Mouse (Mus musculus): Measurements from ENCODE around the gene Rfx8. TPM values are rescaled to one million over a fixed set of nuclear protein-coding genes. Genes with fewer than 3 reads are reported as not detected.

The Rfx8 gene
- total and polyA plus RNA-seq, 2 experiments from 2014 or later, result 0.10 to 0.39 TPM

DNA sequence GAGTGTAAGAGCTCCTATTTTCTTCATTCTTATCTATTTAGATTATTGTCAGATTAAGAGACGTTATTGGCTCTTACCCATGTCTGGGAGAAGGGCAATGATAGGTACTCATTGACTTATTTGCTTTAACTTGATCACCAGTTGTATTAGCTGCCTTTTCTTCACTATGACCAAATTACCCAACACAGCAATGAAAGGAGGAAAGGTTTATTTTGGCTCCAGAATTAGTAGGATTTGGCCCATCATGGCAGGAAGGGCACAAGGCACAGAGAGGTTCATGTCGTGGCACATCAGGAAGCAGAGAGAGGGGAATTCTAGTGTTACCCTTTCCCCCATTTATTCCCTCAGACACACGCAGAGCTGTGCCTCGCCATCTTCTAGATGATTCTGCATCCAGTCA lies 67.8 kb downstream of the Rfx8 start:
- Histone ChIP-seq H3K27ac (no peak overlapping the region), H3K4me2 (ENCODE audit: low read depth, low read length) (no peak overlapping the region)
- TF ChIP-seq CTCF (IDR thresholded peaks at IDR 0.05; ENCODE audit: low read depth), result no peak

DNA sequence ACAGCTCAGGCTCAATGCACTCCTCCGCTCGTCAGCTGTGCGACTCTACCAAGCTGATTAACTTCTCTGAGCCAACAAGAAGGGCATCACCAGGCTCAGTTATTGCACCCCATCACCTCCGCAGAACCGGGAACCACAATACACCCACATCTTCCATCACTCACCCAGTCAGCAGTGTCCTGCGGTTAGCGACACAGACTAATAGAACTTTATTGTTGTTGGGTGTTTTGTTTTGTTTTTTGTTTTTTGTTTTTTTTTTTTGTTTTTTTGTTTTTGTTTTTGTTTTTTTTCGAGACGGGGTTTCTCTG lies 69.6 kb downstream of the Rfx8 start, which contains the start of gene Creg2:
Gene Creg2 (minus strand): TSS at position 234 of the 308 bp plus-strand sequence.
- DNase-seq (ENCODE audit: low spot score), result no peak
- Histone ChIP-seq H3K36me3 (ENCODE audit: insufficient read depth, low read length) (no peaks in the 10 kb centered on the region), H3K27me3 (ENCODE audit: insufficient read depth, low read length) (no peaks in the 10 kb centered on the region), H3K9ac (replicated peaks; ENCODE audit: low read length) (peak within 1 kb of the TSS; percentile 62), H3K9me3 (ENCODE audit: low read length) (no peaks in the 10 kb centered on the region), H3K4me2 (ENCODE audit: low read depth, low read length) (peak within 1 kb of the TSS; percentile 98), H3K4me3 (ENCODE audit: low read length) (peak within 1 kb of the TSS; percentile 67), H3K27ac (peak within 1 kb of the TSS; percentile 79), H3K4me1 (ENCODE audit: insufficient read depth, low read length) (peaks cover 6% of the 10 kb centered on the region)
- no peak for TF ChIP-seq CTCF (IDR thresholded peaks at IDR 0.05; ENCODE audit: low read depth)
- ATAC-seq, result no peak; the same call in 1 of the 2 replicates
- WGBS, result 33% methylated on average over 9 of the region's 9 CpGs

More for the DNA sequence above, 67.8 kb downstream of the Rfx8 start:
- no peaks in the 10 kb centered on the region for H3K27me3 ChIP-seq (ENCODE audit: insufficient read depth, low read length)
- no peak for DNase-seq (ENCODE audit: low spot score)
- H3K4me3 ChIP-seq (ENCODE audit: low read length), result no peak overlapping the region
- H3K9ac ChIP-seq (replicated peaks; ENCODE audit: low read length), result no peak overlapping the region
- 84% methylated on average over 4 of the region's 4 CpGs for WGBS
- peaks cover 3% of the 10 kb centered on the region; the same call in 1 of the 2 replicates for H3K4me1 ChIP-seq (ENCODE audit: insufficient read depth, low read length)
- no peaks in the 10 kb centered on the region for H3K36me3 ChIP-seq (ENCODE audit: insufficient read depth, low read length)
- ATAC-seq, result no peak
- H3K9me3 ChIP-seq (ENCODE audit: low read length), result no peaks in the 10 kb centered on the region

DNA sequence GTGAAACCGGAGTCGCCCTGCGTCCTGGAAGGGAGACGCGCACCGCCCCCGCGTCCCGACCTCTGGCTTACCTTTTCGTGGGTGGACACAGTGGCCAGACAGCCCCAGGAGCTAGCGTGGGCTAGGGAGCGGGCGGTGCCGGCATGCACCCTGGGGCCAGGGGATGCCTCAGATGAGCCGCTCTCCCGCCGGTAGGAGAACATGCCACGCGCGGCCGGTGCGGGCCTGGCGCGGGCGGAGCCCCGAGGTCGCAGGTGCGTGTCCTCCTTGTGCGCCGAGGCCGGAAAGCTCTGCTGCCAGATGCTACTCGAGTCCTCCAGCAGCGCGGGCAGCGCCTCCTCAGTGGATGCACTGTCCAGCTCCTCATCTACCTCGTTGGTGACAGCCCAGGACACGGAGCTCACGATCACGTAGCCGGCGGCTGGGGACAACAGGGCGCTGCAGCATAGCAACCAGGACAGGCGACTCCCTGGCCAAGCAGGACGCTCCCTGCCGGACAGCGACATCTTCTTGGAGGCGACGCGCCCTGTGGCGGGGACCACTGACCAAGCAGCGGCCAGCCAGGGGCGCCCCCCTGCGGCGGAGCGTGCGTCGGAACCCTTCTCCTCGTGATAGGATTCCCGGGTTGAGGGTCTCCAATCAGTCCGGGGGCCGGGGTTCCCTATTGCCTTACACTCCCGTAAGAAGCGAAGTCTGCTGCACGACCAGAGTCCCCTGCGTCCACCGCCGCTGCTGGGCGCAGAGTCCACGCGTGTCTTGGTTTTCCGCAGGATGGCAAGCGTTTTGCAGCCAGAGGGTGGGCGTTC lies 70.2 kb downstream of the Rfx8 start:
- peak; percentile 86 for DNase-seq (ENCODE audit: low spot score)
- peak; percentile 78 for TF ChIP-seq CTCF (IDR thresholded peaks at IDR 0.05; ENCODE audit: low read depth)
- WGBS, result under 1% methylated on average over 73 of the region's 73 CpGs

DNA sequence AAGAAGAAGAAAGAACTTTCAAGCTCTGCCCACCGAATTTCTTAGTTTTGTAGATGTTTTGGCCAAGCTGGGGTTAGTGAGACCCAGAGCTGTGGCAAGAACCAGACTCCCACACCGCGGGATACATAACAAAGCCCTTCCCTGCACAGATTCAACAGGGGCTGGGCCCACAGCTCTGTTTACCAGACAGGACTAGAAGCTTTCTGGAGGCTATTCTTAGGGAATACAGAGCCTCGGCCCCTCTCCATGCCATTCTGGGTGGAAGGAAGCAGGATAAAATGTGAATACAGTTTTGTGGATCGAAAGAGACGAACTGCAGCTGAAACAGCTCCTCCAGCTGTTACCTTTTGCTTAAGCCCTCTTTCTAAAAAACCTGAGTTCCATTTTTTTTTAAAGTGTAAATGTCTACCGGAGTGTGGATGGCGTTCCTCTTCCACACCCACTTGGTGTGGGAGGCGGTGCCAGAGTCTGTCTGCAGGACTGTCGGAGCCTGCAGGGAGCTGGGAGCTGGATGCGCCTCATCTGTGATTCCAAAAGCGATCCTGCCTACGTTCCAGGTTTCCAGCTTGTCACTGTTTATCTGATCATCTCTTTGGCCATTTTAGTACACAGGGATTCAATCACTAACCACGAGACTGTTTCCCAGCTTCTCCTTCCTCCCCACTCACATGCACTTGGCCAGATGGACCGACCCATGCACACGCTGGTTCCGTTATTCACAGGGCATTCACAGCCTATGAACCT lies 70.9 kb downstream of the Rfx8 start:
- no peak for TF ChIP-seq CTCF (IDR thresholded peaks at IDR 0.05; ENCODE audit: low read depth)
- H3K36me3 ChIP-seq (ENCODE audit: insufficient read depth, low read length), result no peaks in the 10 kb centered on the region
- H3K27ac ChIP-seq, result peak overlapping the region; percentile 79
- peak; percentile 52 for DNase-seq (ENCODE audit: low spot score)
- H3K4me2 ChIP-seq (ENCODE audit: low read depth, low read length), result peak overlapping the region; percentile 98
- peak overlapping the region; percentile 67 for H3K4me3 ChIP-seq (ENCODE audit: low read length)
- ATAC-seq, result peak; percentile 41
- no peaks in the 10 kb centered on the region for H3K9me3 ChIP-seq (ENCODE audit: low read length)
- peaks cover 8% of the 10 kb centered on the region for H3K4me1 ChIP-seq (ENCODE audit: insufficient read depth, low read length)
- WGBS, result 14% methylated on average over 17 of the region's 17 CpGs
- H3K9ac ChIP-seq (replicated peaks; ENCODE audit: low read length), result peak overlapping the region; percentile 62
- no peaks in the 10 kb centered on the region for H3K27me3 ChIP-seq (ENCODE audit: insufficient read depth, low read length)

More for the DNA sequence above, 70.2 kb downstream of the Rfx8 start:
- Histone ChIP-seq H3K9me3 (ENCODE audit: low read length) (no peaks in the 10 kb centered on the region), H3K4me1 (ENCODE audit: insufficient read depth, low read length) (peaks cover 8% of the 10 kb centered on the region), H3K4me3 (ENCODE audit: low read length) (peak overlapping the region; percentile 67), H3K27ac (peak overlapping the region; percentile 79), H3K4me2 (ENCODE audit: low read depth, low read length) (peak overlapping the region; percentile 98), H3K9ac (replicated peaks; ENCODE audit: low read length) (peak overlapping the region; percentile 62), H3K36me3 (ENCODE audit: insufficient read depth, low read length) (no peaks in the 10 kb centered on the region), H3K27me3 (ENCODE audit: insufficient read depth, low read length) (no peaks in the 10 kb centered on the region)
- ATAC-seq, result peak; percentile 80

DNA sequence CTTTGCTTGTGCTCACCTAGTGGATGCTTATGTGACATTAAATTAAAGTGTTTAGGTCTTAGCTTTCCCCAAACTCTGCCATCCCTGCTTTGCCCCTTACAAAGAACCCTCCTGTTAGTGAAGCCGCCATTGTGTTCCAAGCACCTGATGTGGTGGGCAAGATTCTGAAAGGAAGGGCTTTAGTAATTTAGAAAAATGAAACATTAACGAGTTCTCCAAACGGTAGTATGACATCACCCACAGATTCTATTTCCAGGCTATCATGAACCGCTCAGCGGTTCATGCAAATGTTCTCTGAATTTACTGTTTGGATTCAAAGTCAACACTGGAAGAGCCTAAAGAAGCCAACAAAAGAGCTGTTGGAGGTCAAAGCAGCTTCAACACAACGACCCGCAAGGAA lies 72.2 kb downstream of the Rfx8 start:
- no peak overlapping the region for H3K9ac ChIP-seq (replicated peaks; ENCODE audit: low read length)
- no peak overlapping the region for H3K27ac ChIP-seq
- H3K36me3 ChIP-seq (ENCODE audit: insufficient read depth, low read length), result no peaks in the 10 kb centered on the region
- 73% methylated on average over 7 of the region's 7 CpGs for WGBS
- no peak for TF ChIP-seq CTCF (IDR thresholded peaks at IDR 0.05; ENCODE audit: low read depth)
- H3K4me1 ChIP-seq (ENCODE audit: insufficient read depth, low read length), result peaks cover 8% of the 10 kb centered on the region
- no peak overlapping the region for H3K4me3 ChIP-seq (ENCODE audit: low read length)
- peak overlapping the region; percentile 98; the same call in 1 of the 2 replicates for H3K4me2 ChIP-seq (ENCODE audit: low read depth, low read length)
- H3K27me3 ChIP-seq (ENCODE audit: insufficient read depth, low read length), result no peaks in the 10 kb centered on the region
- no peaks in the 10 kb centered on the region for H3K9me3 ChIP-seq (ENCODE audit: low read length)
- DNase-seq (ENCODE audit: low spot score) (no peak), ATAC-seq (no peak)

DNA sequence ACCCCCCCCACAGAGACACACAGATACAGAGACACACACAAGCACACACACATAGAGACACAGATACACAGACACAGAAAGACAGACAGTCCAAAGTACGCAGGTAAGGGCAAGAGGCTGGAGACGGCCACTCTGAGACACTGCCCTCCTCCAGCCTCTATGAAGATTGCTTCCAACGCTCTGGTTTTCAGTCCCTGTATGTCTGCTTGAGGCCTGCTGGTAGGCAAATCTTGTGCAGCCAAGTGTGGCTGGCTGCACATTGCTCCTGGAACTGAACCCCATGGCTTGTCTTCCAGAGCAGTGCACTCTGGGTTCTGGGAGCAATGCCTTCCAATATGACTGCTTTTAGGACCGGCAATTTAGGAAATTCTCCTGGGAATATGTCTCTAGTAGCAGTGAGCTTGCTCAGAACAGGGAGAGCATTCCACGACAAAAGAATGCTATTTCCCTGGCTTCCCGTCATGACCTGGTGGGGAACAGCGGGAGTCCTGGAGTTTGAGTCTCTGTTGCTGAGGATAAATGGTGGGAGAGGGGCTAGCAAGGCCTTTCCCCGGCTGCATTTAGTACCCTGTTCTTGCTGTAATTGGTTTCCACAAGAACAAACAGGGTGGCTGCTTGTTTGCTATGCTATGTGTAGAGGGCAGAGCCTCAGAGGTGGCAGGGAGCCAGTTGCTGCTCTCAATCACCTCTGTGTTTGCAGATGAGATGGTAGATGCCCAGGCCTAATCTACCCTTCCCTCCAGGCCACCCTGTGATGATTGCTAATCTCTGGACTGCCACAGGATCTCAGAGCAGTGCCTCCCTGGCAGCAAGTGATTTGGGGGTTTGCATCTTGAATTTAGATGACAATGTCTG lies 74.7 kb downstream of the Rfx8 start:
- DNase-seq (ENCODE audit: low spot score) (peak; percentile 72), ATAC-seq (peak; percentile 38)
- no peaks in the 10 kb centered on the region for H3K27me3 ChIP-seq (ENCODE audit: insufficient read depth, low read length)
- 30% methylated on average over 8 of the region's 8 CpGs for WGBS
- no peak for TF ChIP-seq CTCF (IDR thresholded peaks at IDR 0.05; ENCODE audit: low read depth)
- H3K9me3 ChIP-seq (ENCODE audit: low read length), result peaks cover 3% of the 10 kb centered on the region; the same call in 1 of the 2 replicates
- H3K9ac ChIP-seq (replicated peaks; ENCODE audit: low read length), result no peak overlapping the region
- peaks cover 8% of the 10 kb centered on the region for H3K4me1 ChIP-seq (ENCODE audit: insufficient read depth, low read length)
- no peak overlapping the region for H3K4me2 ChIP-seq (ENCODE audit: low read depth, low read length)
- no peaks in the 10 kb centered on the region for H3K36me3 ChIP-seq (ENCODE audit: insufficient read depth, low read length)
- H3K4me3 ChIP-seq (ENCODE audit: low read length), result no peak overlapping the region
- peak overlapping the region; percentile 64; the same call in 1 of the 2 replicates for H3K27ac ChIP-seq

All from hindbrain, postnatal 0 days (tissue).